Mouse (Mus musculus): Measurements from ENCODE around the gene Prelid3b. TPM values are rescaled to one million over a fixed set of nuclear protein-coding genes. Genes with fewer than 3 reads are reported as not detected.

Prelid3b gene
- 10 to 100 TPM; 59.8 to 72.3 TPM for total RNA-seq (2021)
- long read RNA-seq, experiment 1, transcript Prelid3b-201 (6 exons, 1,553 nt) = major isoform, 154 of 165 reads
- long read RNA-seq, experiment 1, partial matches to known transcripts = 1 of 165 reads
- long read RNA-seq, experiment 1, other reads (novel, unspliced or antisense) = 10 of 165 reads
- long read RNA-seq, experiment 2, transcript Prelid3b-201 (6 exons, 1,553 nt) = major isoform, 122 of 130 reads
- long read RNA-seq, experiment 2, partial matches to known transcripts = 0 of 130 reads
- long read RNA-seq, experiment 2, other reads (novel, unspliced or antisense) = 8 of 130 reads

- intact Hi-C loops (cut with DNase I) = loop anchor here (10.0 kb wide), 1 partner anchor 382 kb away; no protein-coding TSS in a partner anchor
- peak; percentile 100 for DNase-seq
Observed at GRCm38 (mm10) chr2:174472818-174473549, at the start of gene Prelid3b. Gene Prelid3b (minus strand): TSS chr2:174473081.

DNA sequence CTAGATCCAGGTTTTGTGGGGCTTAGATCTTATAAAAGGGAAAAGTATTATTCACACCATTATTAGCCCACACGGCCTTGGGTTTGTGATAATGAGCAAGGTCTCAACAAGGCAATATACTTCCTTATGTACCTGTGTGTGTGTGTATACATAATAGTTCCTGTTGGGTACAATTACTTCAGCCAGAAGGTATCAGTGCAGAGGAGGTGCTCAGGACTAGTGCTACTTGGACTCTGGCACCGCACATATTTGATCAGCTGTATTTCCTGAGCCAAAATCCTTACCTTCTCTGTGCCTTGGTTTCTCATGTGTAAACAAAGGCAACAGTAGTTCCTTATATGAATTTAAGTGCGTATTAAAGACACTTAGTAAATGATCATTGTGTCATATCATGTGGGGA lies 49.3 kb upstream of the Prelid3b start:
- DNase-seq = no peak
- intact Hi-C loops (cut with DNase I) = no loop called here

DNA sequence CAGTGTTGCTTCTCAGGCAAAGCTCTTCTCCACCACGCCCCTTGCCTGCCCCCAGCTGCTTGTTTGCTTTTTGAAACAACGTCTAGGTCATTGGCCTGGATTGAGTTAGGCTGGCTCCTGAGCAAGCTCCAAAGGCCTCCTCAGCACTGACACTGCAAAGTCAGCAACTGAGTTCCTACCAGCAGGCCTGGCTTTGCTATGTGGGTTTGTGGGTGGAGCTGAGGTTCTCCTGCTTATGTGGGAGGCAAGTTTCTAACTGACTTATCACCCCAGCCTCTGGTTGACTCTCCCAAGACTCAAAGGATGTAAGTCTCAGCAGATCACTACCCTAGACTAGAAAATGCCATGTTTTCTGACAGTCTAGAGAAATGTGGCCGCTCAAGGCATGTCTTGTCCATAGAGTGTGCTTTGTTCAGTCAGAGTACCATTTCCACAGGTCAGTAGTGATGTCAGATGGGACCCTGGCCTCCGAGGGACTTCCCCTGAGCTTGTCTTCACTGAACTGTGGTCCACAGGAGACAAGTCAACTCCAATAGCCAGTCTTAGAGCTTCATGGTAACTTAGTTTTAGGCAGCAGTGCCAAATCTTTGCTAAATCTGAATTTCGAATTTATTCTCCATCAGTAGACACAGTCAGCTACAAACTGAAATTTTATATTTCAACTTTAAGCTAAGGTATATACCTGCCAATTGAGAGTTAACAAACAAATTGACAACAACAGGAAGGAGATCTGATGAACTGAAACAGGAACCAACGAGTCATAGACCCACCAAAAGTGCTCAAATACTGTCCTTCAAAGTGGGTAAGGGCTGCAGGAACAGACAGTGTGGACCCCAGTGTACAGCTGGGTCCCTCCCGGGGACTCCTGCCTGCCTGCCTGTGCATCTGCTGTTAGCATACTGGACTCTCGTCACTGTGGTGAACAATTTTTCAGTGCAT lies 44.5 kb upstream of the Prelid3b start:
- DNase-seq = no peak
- intact Hi-C loops (cut with DNase I) = no loop called here

- DNase-seq = no peak
- intact Hi-C loops (cut with DNase I) = no loop called here
Observed at GRCm38 (mm10) chr2:174514887-174515286, 42.0 kb upstream of the Prelid3b start.

- no peak for DNase-seq
- intact Hi-C loops (cut with DNase I) = no loop called here
Observed at GRCm38 (mm10) chr2:174513827-174514226, 40.9 kb upstream of the Prelid3b start.

- no peak for DNase-seq
- intact Hi-C loops (cut with DNase I) = no loop called here
Observed at GRCm38 (mm10) chr2:174509825-174510224, 36.9 kb upstream of the Prelid3b start.

- intact Hi-C loops (cut with DNase I) = no loop called here
Observed at GRCm38 (mm10) chr2:174507998-174508397, 35.1 kb upstream of the Prelid3b start.

GRCm38 (mm10) chr2:174502831-174503460 lies 30.1 kb upstream of the Prelid3b start:
- DNase-seq = no peak

More at GRCm38 (mm10) chr2:174507998-174508397, 35.1 kb upstream of the Prelid3b start:
- DNase-seq = no peak

GRCm38 (mm10) chr2:174502321-174502720 lies 29.4 kb upstream of the Prelid3b start:
- intact Hi-C loops (cut with DNase I) = no loop called here
- DNase-seq = no peak

More at GRCm38 (mm10) chr2:174502831-174503460, 30.1 kb upstream of the Prelid3b start:
- intact Hi-C loops (cut with DNase I) = no loop called here

DNA sequence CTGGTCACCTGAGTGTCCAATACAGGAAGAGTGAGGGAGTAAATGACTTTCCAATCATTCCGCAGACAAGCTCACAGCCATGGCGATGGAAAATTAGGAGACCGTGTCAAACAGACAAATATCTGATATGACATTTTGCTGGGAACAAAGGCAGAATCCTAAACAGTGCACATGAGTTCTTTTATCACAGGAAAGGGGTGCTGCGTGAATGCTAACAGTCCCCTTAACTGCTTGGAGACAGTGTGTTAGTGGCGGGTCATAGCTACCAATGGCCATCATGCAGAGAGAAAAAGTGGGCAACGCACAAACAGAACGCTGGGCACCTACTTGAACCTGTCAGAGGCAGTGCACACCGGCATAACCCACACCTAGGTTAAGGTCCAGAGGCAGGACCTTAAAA lies 28.6 kb upstream of the Prelid3b start:
- intact Hi-C loops (cut with DNase I) = no loop called here

GRCm38 (mm10) chr2:174500814-174501503 lies 28.1 kb upstream of the Prelid3b start:
- intact Hi-C loops (cut with DNase I) = no loop called here

More for the DNA sequence above, 28.6 kb upstream of the Prelid3b start:
- no peak for DNase-seq

DNA sequence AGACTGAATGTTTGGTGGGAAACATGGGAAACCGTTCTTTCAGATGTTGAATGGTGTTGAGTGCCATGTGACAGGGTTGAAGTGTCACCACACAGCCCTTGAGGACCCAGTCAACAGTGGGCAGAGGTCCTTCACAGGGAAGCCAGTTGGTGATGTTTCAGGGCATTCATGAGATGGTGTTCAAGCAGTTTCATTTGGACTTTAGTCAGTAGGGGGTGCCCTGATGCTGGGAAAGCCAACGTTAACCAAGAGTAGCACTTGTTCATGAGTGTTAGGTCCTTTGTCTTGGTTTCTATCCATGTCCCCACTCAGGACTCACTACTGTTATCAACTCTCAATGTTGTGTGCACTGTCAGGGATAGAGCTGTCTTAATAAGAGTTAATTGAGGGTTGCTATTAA lies 20.0 kb upstream of the Prelid3b start:
- intact Hi-C loops (cut with DNase I) = loop anchor here (1.0 to 5.0 kb wide), 3 partner anchors 164 to 364 kb away; no protein-coding TSS in a partner anchor
- DNase-seq = peak in 1 of 2 experiments; percentile 7

More at GRCm38 (mm10) chr2:174500814-174501503, 28.1 kb upstream of the Prelid3b start:
- no peak for DNase-seq

GRCm38 (mm10) chr2:174487005-174487404 lies 14.1 kb upstream of the Prelid3b start:
- intact Hi-C loops (cut with DNase I) = no loop called here
- no peak for DNase-seq

DNA sequence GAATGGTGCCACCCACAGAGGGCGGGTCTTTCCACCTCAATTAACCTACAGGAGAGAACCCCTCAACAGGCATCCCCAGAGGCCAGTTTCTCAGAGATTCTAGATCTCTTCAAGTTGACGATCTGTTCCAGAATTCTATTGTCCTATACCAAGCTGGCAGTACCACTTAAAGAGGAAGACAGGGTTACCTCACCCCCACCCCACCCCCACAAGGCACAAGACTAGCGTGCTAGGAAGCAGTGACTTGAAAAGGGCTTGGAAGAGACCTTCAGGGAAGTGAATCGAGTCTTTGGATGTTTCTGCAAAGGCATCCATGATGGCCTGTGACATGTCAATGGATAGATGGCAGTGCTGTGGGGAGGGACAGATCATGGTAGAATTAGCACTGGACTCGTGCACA lies 5.9 kb upstream of the Prelid3b start:
- intact Hi-C loops (cut with DNase I) = loop anchor here (10.0 kb wide), 1 partner anchor 376 kb away; no protein-coding TSS in a partner anchor

DNA sequence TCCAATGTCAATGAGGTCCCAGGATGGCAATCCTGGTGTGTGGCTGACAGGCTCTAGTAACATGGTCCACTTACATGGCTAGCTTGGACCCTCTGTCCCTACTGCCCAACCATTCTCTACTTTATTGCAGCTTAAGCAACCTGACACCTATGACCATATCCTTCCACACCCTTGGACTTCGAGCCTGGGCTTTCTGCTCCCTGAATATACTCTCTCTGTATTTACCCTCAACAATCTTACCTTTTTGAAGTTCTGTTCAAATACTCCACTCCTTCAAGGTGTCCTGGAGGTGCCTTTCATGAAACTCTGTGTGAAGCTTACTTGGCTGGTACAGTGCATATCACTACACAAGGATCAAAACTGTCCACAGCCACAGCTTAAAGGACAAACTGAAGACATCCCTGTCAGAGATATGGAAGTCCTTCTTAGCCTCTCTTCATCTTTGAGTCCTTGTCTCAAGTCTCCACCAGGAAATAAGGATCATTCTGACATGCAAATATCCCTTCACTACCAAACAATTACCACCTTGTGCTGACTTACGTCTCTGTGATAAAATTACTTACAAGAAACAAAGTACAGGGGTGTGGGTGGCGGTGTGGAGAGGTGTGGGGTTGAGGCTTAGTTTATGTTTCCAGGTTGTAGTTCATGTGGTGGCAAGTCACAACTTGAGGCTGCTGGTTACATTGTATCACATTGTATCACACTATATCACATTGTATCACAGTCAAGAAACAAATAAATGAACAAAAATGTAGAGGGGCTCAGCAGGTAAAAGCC lies 4.8 kb upstream of the Prelid3b start:
- no peak for DNase-seq
- intact Hi-C loops (cut with DNase I) = loop anchor here (10.0 kb wide), 1 partner anchor 377 kb away; no protein-coding TSS in a partner anchor

More for the DNA sequence above, 5.9 kb upstream of the Prelid3b start:
- DNase-seq = no peak

- no peak for DNase-seq
- intact Hi-C loops (cut with DNase I) = loop anchor here (10.0 kb wide), 1 partner anchor 381 kb away; no protein-coding TSS in a partner anchor
Observed at GRCm38 (mm10) chr2:174473550-174473927, 658 bp upstream of the Prelid3b start.

DNA sequence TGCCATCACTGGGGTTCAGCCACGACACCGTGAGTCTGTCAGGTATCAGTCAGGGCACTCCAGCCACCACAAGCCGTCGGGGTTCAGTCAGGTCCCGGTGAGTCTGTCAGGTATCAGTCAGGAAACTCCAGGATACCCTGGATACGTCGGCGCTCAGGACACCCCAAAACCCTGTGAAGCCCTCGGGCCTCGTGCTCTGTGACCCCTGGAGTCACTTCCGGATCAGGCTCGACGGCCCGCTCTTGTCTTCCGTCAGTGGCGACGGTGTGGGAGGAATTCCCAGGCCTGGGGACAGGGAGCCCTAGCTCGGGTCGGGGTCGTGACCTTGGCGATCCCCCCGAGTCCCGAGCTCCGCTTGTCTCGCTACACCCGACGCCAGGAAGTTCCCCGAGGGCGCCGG lies 474 bp downstream of the Prelid3b start:
- DNase-seq = no peak
- intact Hi-C loops (cut with DNase I) = loop anchor here (10.0 kb wide), 1 partner anchor 382 kb away; no protein-coding TSS in a partner anchor

DNA sequence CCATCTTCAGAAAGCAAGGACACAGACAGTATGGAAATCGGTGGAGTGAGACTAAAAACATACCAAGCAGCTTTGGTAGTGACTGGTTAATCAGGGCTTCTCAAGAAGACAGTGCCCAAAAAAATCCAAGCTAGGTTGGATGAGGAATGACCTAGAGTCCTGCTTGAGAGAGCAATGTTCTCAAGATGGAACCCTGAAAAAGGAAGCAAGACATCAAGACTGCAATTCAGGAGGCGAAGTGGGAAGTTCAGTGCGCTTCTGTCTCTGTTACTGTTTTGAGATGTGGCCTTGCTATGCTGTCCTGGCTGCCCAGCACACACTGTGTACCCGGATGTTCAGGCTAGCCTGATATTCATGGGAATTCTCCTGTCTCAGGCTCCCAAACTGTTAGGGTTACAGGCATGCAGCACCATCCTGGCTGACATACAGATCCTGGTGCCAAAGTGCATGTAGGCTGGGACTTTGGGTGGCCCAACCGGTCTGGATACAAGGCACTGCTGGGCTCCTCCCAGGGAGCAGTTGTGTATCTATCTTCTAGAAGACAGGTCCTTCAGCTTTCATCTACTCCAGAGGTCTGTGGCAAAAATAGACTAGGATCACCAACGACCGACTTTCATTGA lies 2.0 kb downstream of the Prelid3b start:
- intact Hi-C loops (cut with DNase I) = loop anchor here (10.0 kb wide), 1 partner anchor 384 kb away; no protein-coding TSS in a partner anchor
- DNase-seq = no peak

Measured in heart, postnatal 14 days (tissue).